Mouse (Mus musculus) hindbrain, postnatal 0 days (tissue): ENCODE data around the gene Gpr160. TPM values are rescaled to one million over a fixed set of nuclear protein-coding genes. Genes with fewer than 3 reads are reported as not detected.

ENCODE experiments used
- ATAC-seq: fragments of 200-750 bp; cut with Nextera tagmentation; 2 replicates; pipeline ENCODE4 v1.8.0; 2017; ENCODE audit warnings: mild to moderate bottlenecking, moderate TSS enrichment, moderate library complexity
- DNase-seq: peaks from one replicate; pipeline ENCODE4 v3.0.0-alpha.2; 2015; ENCODE audit warnings: low spot score
- H3K27ac ChIP-seq: fragments of 300-500 bp; sonication (generic); 2 replicates; pipeline ENCODE4 v1.5.1; 2014; ENCODE audit warnings: mild to moderate bottlenecking
- H3K27me3 ChIP-seq: fragments of 300-500 bp; sonication (generic); 2 replicates; pipeline ENCODE4 v1.6.1; 2014; ENCODE audit warnings: low read length, mixed read lengths; ENCODE audit not compliant: insufficient read depth
- H3K36me3 ChIP-seq: fragments of 300-500 bp; sonication (generic); 2 replicates; pipeline ENCODE4 v1.6.1; 2014; ENCODE audit warnings: low read length, mixed read lengths; ENCODE audit not compliant: insufficient read depth
- H3K4me1 ChIP-seq: fragments of 300-500 bp; sonication (generic); 2 replicates; pipeline ENCODE4 v1.6.1; 2014; ENCODE audit warnings: antibody characterized with exemption, low read length, mixed read lengths; ENCODE audit not compliant: insufficient read depth
- H3K4me2 ChIP-seq: fragments of 300-500 bp; sonication (generic); 2 replicates; pipeline ENCODE4 v1.6.1; 2014; ENCODE audit warnings: low read depth, mild to moderate bottlenecking, low read length, moderate library complexity, mixed read lengths
- H3K4me3 ChIP-seq: fragments of 300-500 bp; sonication (generic); 2 replicates; pipeline ENCODE4 v1.5.1; 2014; ENCODE audit warnings: low read length
- H3K9ac ChIP-seq: fragments of 300-500 bp; sonication (generic); replicated peaks from 2 replicates; pipeline ENCODE4 v1.6.1; 2014; ENCODE audit warnings: mild to moderate bottlenecking, low read length, moderate library complexity, mixed read lengths
- H3K9me3 ChIP-seq: fragments of 300-500 bp; sonication (generic); 2 replicates; pipeline ENCODE4 v1.6.1; 2016; ENCODE audit warnings: low read length, mixed read lengths
- CTCF ChIP-seq: IDR thresholded peaks from 2 replicates; pipeline ENCODE4 v1.5.1; 2016; ENCODE audit warnings: antibody characterized with exemption, control low read depth, low read depth
- WGBS: fragments of 180-500 bp; shearing (Covaris S2); extraction: QIAGEN DNeasy Blood & Tissue Kit; methylation state at CpG from one replicate; pipeline ENCODE4 v1.1.7; 2014; 5-methylcytosine and 5-hydroxymethylcytosine counted together
- polyA plus RNA-seq: library from polyadenylated mRNA; unstranded; fragments of >200 nt; fragmentation: Nextera tagmentation; extraction: Ambion mirVana; gene quantifications from 2 replicates; pipeline ENCODE4 v1.2.1, GENCODE M21; 2015
- total RNA-seq: library from RNA; depleted of rRNA; stranded (reverse); fragments of >200 nt; gene quantifications from 2 replicates; pipeline ENCODE4 v1.2.3, GENCODE M21; 2014; rRNA removed

Gpr160 gene
- total and polyA plus RNA-seq, 2 experiments from 2014 or later: 0.78 to 2.3 TPM

GRCm38 (mm10) chr3:30889014-30889413 is 33.3 kb downstream of the Gpr160 start:
- Histone ChIP-seq H3K4me3 (no peak overlapping the region), H3K4me2 (no peak overlapping the region), H3K4me1 (no peaks in the 10 kb centered on the region), H3K9ac (no peak overlapping the region), H3K27ac (no peak overlapping the region), H3K9me3 (0 out of 2 replicates have a peak, but pooled peaks cover 3% of the 10 kb centered on the region), H3K27me3 (no peaks in the 10 kb centered on the region), H3K36me3 (no peaks in the 10 kb centered on the region)
- no peak for DNase-seq
- 11% methylated on average over 1 of the region's 1 CpGs for WGBS
- ATAC-seq: no peak
- no peak for TF ChIP-seq CTCF

GRCm38 (mm10) chr3:30896721-30897120 is 41.0 kb downstream of the Gpr160 start:
- no peak overlapping the region for H3K4me3 ChIP-seq
- no peak for TF ChIP-seq CTCF
- ATAC-seq (no peak), DNase-seq (no peak)
- 80% methylated on average over 5 of the region's 5 CpGs for WGBS
- H3K27ac ChIP-seq: no peak overlapping the region
- no peak overlapping the region for H3K4me2 ChIP-seq
- H3K4me1 ChIP-seq: no peaks in the 10 kb centered on the region
- H3K36me3 ChIP-seq: peaks cover 19% of the 10 kb centered on the region
- no peak overlapping the region for H3K9ac ChIP-seq
- 0 out of 2 replicates have a peak, but pooled peaks cover 3% of the 10 kb centered on the region for H3K9me3 ChIP-seq
- H3K27me3 ChIP-seq: no peaks in the 10 kb centered on the region

GRCm38 (mm10) chr3:30899407-30899806 is 43.7 kb downstream of the Gpr160 start:
- Histone ChIP-seq H3K9ac (no peak overlapping the region), H3K27ac (no peak overlapping the region), H3K27me3 (no peaks in the 10 kb centered on the region), H3K4me1 (no peaks in the 10 kb centered on the region), H3K36me3 (peaks cover 25% of the 10 kb centered on the region), H3K4me3 (no peak overlapping the region), H3K9me3 (no peaks in the 10 kb centered on the region), H3K4me2 (no peak overlapping the region)
- WGBS: 97% methylated on average over 8 of the region's 8 CpGs
- DNase-seq: no peak
- no peak for ATAC-seq
- TF ChIP-seq CTCF: no peak

GRCm38 (mm10) chr3:30904658-30905057 is 48.9 kb downstream of the Gpr160 start:
- Histone ChIP-seq H3K36me3 (peaks cover 34% of the 10 kb centered on the region), H3K9ac (no peak overlapping the region), H3K9me3 (no peaks in the 10 kb centered on the region), H3K4me2 (no peak overlapping the region), H3K27ac (no peak overlapping the region), H3K4me1 (no peaks in the 10 kb centered on the region), H3K27me3 (no peaks in the 10 kb centered on the region), H3K4me3 (no peak overlapping the region)
- 86% methylated on average over 1 of the region's 1 CpGs for WGBS
- DNase-seq (no peak), ATAC-seq (no peak)
- TF ChIP-seq CTCF: no peak

- Histone ChIP-seq H3K27ac (no peak overlapping the region), H3K4me1 (no peaks in the 10 kb centered on the region), H3K9ac (no peak overlapping the region), H3K4me2 (no peak overlapping the region), H3K27me3 (no peaks in the 10 kb centered on the region), H3K4me3 (no peak overlapping the region), H3K9me3 (no peaks in the 10 kb centered on the region), H3K36me3 (peaks cover 30% of the 10 kb centered on the region)
- no peak for TF ChIP-seq CTCF
- 85% methylated on average over 4 of the region's 4 CpGs for WGBS
- DNase-seq: no peak
- ATAC-seq: no peak
Measured at GRCm38 (mm10) chr3:30917160-30917559, 61.4 kb downstream of the Gpr160 start.

GRCm38 (mm10) chr3:30927664-30928063 is 71.9 kb downstream of the Gpr160 start:
- Histone ChIP-seq H3K36me3 (peaks cover 11% of the 10 kb centered on the region), H3K4me1 (no peaks in the 10 kb centered on the region), H3K27ac (no peak overlapping the region), H3K4me3 (no peak overlapping the region), H3K9me3 (no peaks in the 10 kb centered on the region), H3K9ac (no peak overlapping the region), H3K4me2 (no peak overlapping the region), H3K27me3 (no peaks in the 10 kb centered on the region)
- DNase-seq (no peak), ATAC-seq (no peak)
- WGBS: 89% methylated on average over 3 of the region's 3 CpGs
- TF ChIP-seq CTCF: no peak

GRCm38 (mm10) chr3:30929828-30930227 is 74.1 kb downstream of the Gpr160 start:
- Histone ChIP-seq H3K27me3 (no peaks in the 10 kb centered on the region), H3K9me3 (no peaks in the 10 kb centered on the region), H3K4me3 (no peak overlapping the region), H3K4me2 (no peak overlapping the region), H3K9ac (no peak overlapping the region), H3K4me1 (no peaks in the 10 kb centered on the region), H3K36me3 (peaks cover 11% of the 10 kb centered on the region), H3K27ac (no peak overlapping the region)
- DNase-seq (no peak), ATAC-seq (no peak)
- WGBS: 56% methylated on average over 3 of the region's 3 CpGs
- no peak for TF ChIP-seq CTCF

- H3K4me3 ChIP-seq: no peak overlapping the region
- no peaks in the 10 kb centered on the region for H3K27me3 ChIP-seq
- no peak for TF ChIP-seq CTCF
- no peak for ATAC-seq
- H3K4me2 ChIP-seq: no peak overlapping the region
- no peak overlapping the region for H3K9ac ChIP-seq
- H3K27ac ChIP-seq: no peak overlapping the region
- DNase-seq: no peak
- no peaks in the 10 kb centered on the region for H3K9me3 ChIP-seq
- no peaks in the 10 kb centered on the region for H3K4me1 ChIP-seq
- H3K36me3 ChIP-seq: peaks cover 17% of the 10 kb centered on the region
Measured at GRCm38 (mm10) chr3:30934384-30934783, 78.6 kb downstream of the Gpr160 start.

Other genes starting within 250 kb of the Gpr160 start
- gene Lrriq4, start 211.4 kb upstream of the Gpr160 start, total RNA-seq: 0.37 TPM in 1 of 2 replicates, not detected in the other
- not detected in 2 replicates for gene Lrriq4, start 211.4 kb upstream of the Gpr160 start, polyA plus RNA-seq
- gene Lrrc34, start 208.1 kb upstream of the Gpr160 start, total RNA-seq: 1.2 and 1.5 TPM in 2 replicates
- 1.4 and 1.7 TPM in 2 replicates for gene Lrrc34, start 208.1 kb upstream of the Gpr160 start, polyA plus RNA-seq
- not detected in 2 replicates for gene Lrrc31, start 156.1 kb upstream of the Gpr160 start, total RNA-seq
- not detected in 2 replicates for gene Lrrc31, start 156.1 kb upstream of the Gpr160 start, polyA plus RNA-seq
- 0.32 and 0.37 TPM in 2 replicates for gene Samd7, start 109.7 kb upstream of the Gpr160 start, total RNA-seq
- 0.10 TPM in 1 of 2 replicates, not detected in the other for gene Samd7, start 109.7 kb upstream of the Gpr160 start, polyA plus RNA-seq
- 40.1 and 52.0 TPM in 2 replicates for gene Sec62, start 63.1 kb upstream of the Gpr160 start, total RNA-seq
- 120 and 129 TPM in 2 replicates for gene Sec62, start 63.1 kb upstream of the Gpr160 start, polyA plus RNA-seq
- 25.8 and 27.4 TPM in 2 replicates for gene Phc3, start 113.5 kb downstream of the Gpr160 start, total RNA-seq
- 6.4 and 7.4 TPM in 2 replicates for gene Phc3, start 113.5 kb downstream of the Gpr160 start, polyA plus RNA-seq
- gene Prkci, start 139.8 kb downstream of the Gpr160 start, total RNA-seq: 35.0 and 45.2 TPM in 2 replicates
- 20.5 and 20.8 TPM in 2 replicates for gene Prkci, start 139.8 kb downstream of the Gpr160 start, polyA plus RNA-seq
- 36.4 and 38.9 TPM in 2 replicates for gene Skil, start 239.1 kb downstream of the Gpr160 start, total RNA-seq
- 23.9 and 25.1 TPM in 2 replicates for gene Skil, start 239.1 kb downstream of the Gpr160 start, polyA plus RNA-seq